Mouse (Mus musculus) NIH3T3 (cell line): ENCODE measurements around the gene Il15ra.

ENCODE experiments used
- DNase-seq: peaks from one replicate; pipeline ENCODE4 v3.0.0-alpha.2; 2012; ENCODE audit warnings: low read depth

The Il15ra gene

GRCm38 (mm10) chr2:11710101-11710500 is 5.0 kb downstream of the Il15ra start:
- DNase-seq = peak; percentile 67

- no peak for DNase-seq
Measured at GRCm38 (mm10) chr2:11712483-11712990, 7.4 kb downstream of the Il15ra start.

- DNase-seq = no peak
Measured at GRCm38 (mm10) chr2:11713021-11713420, 7.9 kb downstream of the Il15ra start.

- no peak for DNase-seq
Measured at GRCm38 (mm10) chr2:11714535-11714934, 9.4 kb downstream of the Il15ra start.

- DNase-seq = no peak
Measured at GRCm38 (mm10) chr2:11718573-11718972, 13.5 kb downstream of the Il15ra start.

GRCm38 (mm10) chr2:11722564-11722963 is 17.5 kb downstream of the Il15ra start:
- DNase-seq = no peak

GRCm38 (mm10) chr2:11727574-11727973 is 22.5 kb downstream of the Il15ra start:
- DNase-seq = no peak

GRCm38 (mm10) chr2:11729091-11729490 is 24.0 kb downstream of the Il15ra start:
- DNase-seq = peak; percentile 75

GRCm38 (mm10) chr2:11732978-11733377 is 27.9 kb downstream of the Il15ra start:
- no peak for DNase-seq

GRCm38 (mm10) chr2:11735853-11736252 is 30.8 kb downstream of the Il15ra start:
- DNase-seq = no peak

- no peak for DNase-seq
Measured at GRCm38 (mm10) chr2:11738794-11739193, 33.7 kb downstream of the Il15ra start.

- no peak for DNase-seq
Measured at GRCm38 (mm10) chr2:11739516-11740051, 34.5 kb downstream of the Il15ra start.

GRCm38 (mm10) chr2:11762541-11762940 is 57.5 kb downstream of the Il15ra start:
- no peak for DNase-seq

GRCm38 (mm10) chr2:11765694-11766093 is 60.6 kb downstream of the Il15ra start:
- DNase-seq = no peak

- no peak for DNase-seq
Measured at GRCm38 (mm10) chr2:11766485-11767160, 61.5 kb downstream of the Il15ra start.

- no peak for DNase-seq
Measured at GRCm38 (mm10) chr2:11767161-11767545, 62.1 kb downstream of the Il15ra start.

- DNase-seq = no peak
Measured at GRCm38 (mm10) chr2:11771701-11772100, 66.6 kb downstream of the Il15ra start.

GRCm38 (mm10) chr2:11772401-11772800 is 67.3 kb downstream of the Il15ra start:
- DNase-seq = no peak

GRCm38 (mm10) chr2:11774426-11774825 is 69.3 kb downstream of the Il15ra start:
- no peak for DNase-seq

- no peak for DNase-seq
Measured at GRCm38 (mm10) chr2:11775121-11775520, 70.0 kb downstream of the Il15ra start.

- DNase-seq = no peak
Measured at GRCm38 (mm10) chr2:11776415-11776814, 71.3 kb downstream of the Il15ra start.

GRCm38 (mm10) chr2:11777091-11778068 is 72.3 kb downstream of the Il15ra start, which contains the start of the genes Fbh1 and Ankrd16:
Gene Fbh1, minus strand, starts transcription at chr2:11777582.
Gene Ankrd16, plus strand, starts transcription at chr2:11777876.
- DNase-seq = peak; percentile 100
